Mouse (Mus musculus): ENCODE measurements around the gene Ngly1.

DNA sequence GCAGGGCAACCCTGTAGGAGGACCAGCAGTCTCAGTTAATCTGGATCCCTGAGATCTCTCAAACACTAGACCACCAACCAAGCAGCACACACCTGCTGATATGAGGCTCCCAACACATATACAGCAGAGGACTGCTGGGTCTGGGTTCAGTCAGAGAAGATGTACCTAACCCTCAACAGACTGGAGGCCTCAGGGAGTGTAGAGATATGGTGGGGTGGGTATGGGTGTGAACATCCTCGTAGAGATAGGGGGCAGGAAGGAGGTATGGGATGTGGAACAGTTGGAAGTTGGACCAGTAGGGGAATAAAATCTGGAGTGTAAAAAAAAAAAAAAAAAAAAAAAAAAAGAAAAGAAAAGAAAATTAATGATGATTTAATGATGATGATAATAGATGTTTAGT lies 110.6 kb downstream of the Ngly1 start:
- no peak for TF ChIP-seq CTCF (IDR thresholded peaks at IDR 0.05; ENCODE audit: insufficient read depth, low read depth, low read length)
- no peak for TF ChIP-seq POLR2A (IDR thresholded peaks at IDR 0.05; ENCODE audit: insufficient read depth, low read depth, low read length)

All from olfactory bulb, adult 2 months (tissue).